Mouse (Mus musculus): ENCODE results near the gene Psme3. TPM values are rescaled to one million over a fixed set of nuclear protein-coding genes. Genes with fewer than 3 reads are reported as not detected.
"Not testable (repeated sequence)": the region's sequence is repeated elsewhere in the genome, so short reads cannot be mapped to it uniquely, and the experiment has no call there.

Psme3 gene
- polyA plus RNA-seq, 1 experiment, result 40.4 TPM

GRCm38 (mm10) chr11:101307744-101308143, 8.3 kb upstream of the Psme3 start:
- no peak for TF ChIP-seq POLR2A (IDR thresholded peaks at IDR 0.05; ENCODE audit: borderline replicate concordance, extremely low read depth, low read depth, low read length)
- no peak for TF ChIP-seq CTCF (IDR thresholded peaks at IDR 0.05; ENCODE audit: insufficient read depth, low read length)
- H3K4me3 ChIP-seq (replicated peaks; ENCODE audit: extremely low read depth, low read depth, low read length), result no peak overlapping the region
- H3K4me1 ChIP-seq (ENCODE audit: control insufficient read depth, insufficient read depth, low read length), result no peaks in the 10 kb centered on the region
- 23% methylated on average over 5 of the region's 5 CpGs for WGBS
- no peak for DNase-seq

DNA sequence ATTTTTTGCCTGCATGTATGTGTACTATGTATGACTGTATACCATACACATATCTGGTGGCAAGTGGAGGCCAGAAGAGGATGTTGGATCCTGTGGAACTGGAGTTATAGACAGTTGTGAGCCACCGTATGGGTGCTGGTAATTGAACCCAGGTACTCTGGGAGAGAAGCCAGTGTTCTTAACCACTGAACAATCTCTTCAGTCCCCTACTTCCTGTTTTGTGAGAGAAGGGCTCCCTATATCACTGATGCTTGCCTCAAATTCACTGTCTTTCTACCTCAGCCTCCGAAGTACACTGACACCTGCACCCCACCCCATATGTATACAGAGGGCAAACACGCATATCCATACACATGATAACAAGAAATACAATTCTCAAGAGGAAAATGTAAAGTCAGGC, 4.9 kb upstream of the Psme3 start:
- no peak for DNase-seq
- H3K4me3 ChIP-seq (replicated peaks; ENCODE audit: extremely low read depth, low read depth, low read length), result no peak overlapping the region
- H3K4me1 ChIP-seq (ENCODE audit: control insufficient read depth, insufficient read depth, low read length), result no peaks in the 10 kb centered on the region
- WGBS, result 81% methylated on average over 3 of the region's 3 CpGs
- TF ChIP-seq CTCF (IDR thresholded peaks at IDR 0.05; ENCODE audit: insufficient read depth, low read length), result no peak
- no peak for TF ChIP-seq POLR2A (IDR thresholded peaks at IDR 0.05; ENCODE audit: borderline replicate concordance, extremely low read depth, low read depth, low read length)

GRCm38 (mm10) chr11:101312150-101312549, 3.9 kb upstream of the Psme3 start:
- Histone ChIP-seq H3K4me1 (ENCODE audit: control insufficient read depth, insufficient read depth, low read length) (peaks cover 5% of the 10 kb centered on the region), H3K4me3 (replicated peaks; ENCODE audit: extremely low read depth, low read depth, low read length) (no peak overlapping the region)
- DNase-seq, result no peak
- 33% methylated on average over 3 of the region's 3 CpGs for WGBS
- TF ChIP-seq CTCF (IDR thresholded peaks at IDR 0.05; ENCODE audit: insufficient read depth, low read length) (no peak), POLR2A (IDR thresholded peaks at IDR 0.05; ENCODE audit: borderline replicate concordance, extremely low read depth, low read depth, low read length) (no peak)

DNA sequence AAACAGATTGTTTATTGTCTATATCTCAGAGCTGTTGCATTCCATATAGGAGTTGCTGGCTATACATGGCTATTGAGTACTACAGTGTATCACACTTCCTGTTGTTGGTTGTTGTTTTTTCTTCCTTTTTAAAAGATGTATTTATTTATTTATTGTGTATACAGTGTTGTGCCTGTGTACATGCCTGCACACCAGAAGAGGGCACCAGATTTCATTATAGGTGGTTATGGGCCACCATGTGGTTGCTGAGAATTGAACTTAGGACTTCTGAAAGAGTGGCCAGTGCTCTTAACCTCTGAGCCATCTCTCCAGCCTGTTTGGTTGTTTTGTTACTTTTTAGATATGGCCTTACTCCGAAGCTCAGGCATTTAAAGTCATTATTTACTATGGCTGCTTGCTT, 1.4 kb upstream of the Psme3 start:
- no peak for TF ChIP-seq POLR2A (IDR thresholded peaks at IDR 0.05; ENCODE audit: borderline replicate concordance, extremely low read depth, low read depth, low read length)
- no peak for TF ChIP-seq CTCF (IDR thresholded peaks at IDR 0.05; ENCODE audit: insufficient read depth, low read length)
- H3K4me3 ChIP-seq (replicated peaks; ENCODE audit: extremely low read depth, low read depth, low read length), result no peak overlapping the region
- peaks cover 5% of the 10 kb centered on the region for H3K4me1 ChIP-seq (ENCODE audit: control insufficient read depth, insufficient read depth, low read length)
- WGBS, result 86% methylated on average over 1 of the region's 1 CpGs
- DNase-seq, result no peak

- H3K4me3 ChIP-seq (replicated peaks; ENCODE audit: extremely low read depth, low read depth, low read length), result peak overlapping the region; percentile 88
- no peak for DNase-seq
- H3K4me1 ChIP-seq (ENCODE audit: control insufficient read depth, insufficient read depth, low read length), result peaks cover 5% of the 10 kb centered on the region
- WGBS, result 76% methylated on average over 8 of the region's 8 CpGs
- TF ChIP-seq POLR2A (IDR thresholded peaks at IDR 0.05; ENCODE audit: borderline replicate concordance, extremely low read depth, low read depth, low read length) (no peak), CTCF (IDR thresholded peaks at IDR 0.05; ENCODE audit: insufficient read depth, low read length) (no peak)
These were observed 847 bp upstream of the Psme3 start for GRCm38 (mm10) chr11:101315082-101315650.

- peaks cover 5% of the 10 kb centered on the region for H3K4me1 ChIP-seq (ENCODE audit: control insufficient read depth, insufficient read depth, low read length)
- TF ChIP-seq CTCF (IDR thresholded peaks at IDR 0.05; ENCODE audit: insufficient read depth, low read length), result no peak
- no peak for TF ChIP-seq POLR2A (IDR thresholded peaks at IDR 0.05; ENCODE audit: borderline replicate concordance, extremely low read depth, low read depth, low read length)
- WGBS, result under 1% methylated on average over 17 of the region's 17 CpGs
- H3K4me3 ChIP-seq (replicated peaks; ENCODE audit: extremely low read depth, low read depth, low read length), result peak overlapping the region; percentile 88
- DNase-seq, result no peak
These were observed 496 bp downstream of the Psme3 start for GRCm38 (mm10) chr11:101316501-101316917.

GRCm38 (mm10) chr11:101323609-101324008, 7.6 kb downstream of the Psme3 start:
- no peak overlapping the region for H3K4me3 ChIP-seq (replicated peaks; ENCODE audit: extremely low read depth, low read depth, low read length)
- peak; percentile 54 for DNase-seq
- WGBS, result 5% methylated on average over 4 of the region's 4 CpGs
- TF ChIP-seq POLR2A (IDR thresholded peaks at IDR 0.05; ENCODE audit: borderline replicate concordance, extremely low read depth, low read depth, low read length), result no peak
- TF ChIP-seq CTCF (IDR thresholded peaks at IDR 0.05; ENCODE audit: insufficient read depth, low read length), result peak; percentile 96
- H3K4me1 ChIP-seq (ENCODE audit: control insufficient read depth, insufficient read depth, low read length), result no peaks in the 10 kb centered on the region

- TF ChIP-seq CTCF (IDR thresholded peaks at IDR 0.05; ENCODE audit: insufficient read depth, low read length) (no peak), POLR2A (IDR thresholded peaks at IDR 0.05; ENCODE audit: borderline replicate concordance, extremely low read depth, low read depth, low read length) (no peak)
- DNase-seq, result no peak
- 76% methylated on average over 5 of the region's 5 CpGs for WGBS
- Histone ChIP-seq H3K4me1 (ENCODE audit: control insufficient read depth, insufficient read depth, low read length) (no peaks in the 10 kb centered on the region), H3K4me3 (replicated peaks; ENCODE audit: extremely low read depth, low read depth, low read length) (no peak within 1 kb of the TSS)
These were observed 8.8 kb downstream of the Psme3 start, which contains the start of gene Aoc2 for GRCm38 (mm10) chr11:101324763-101325162. TSS of gene Aoc2 (plus strand) at chr11:101325063.

DNA sequence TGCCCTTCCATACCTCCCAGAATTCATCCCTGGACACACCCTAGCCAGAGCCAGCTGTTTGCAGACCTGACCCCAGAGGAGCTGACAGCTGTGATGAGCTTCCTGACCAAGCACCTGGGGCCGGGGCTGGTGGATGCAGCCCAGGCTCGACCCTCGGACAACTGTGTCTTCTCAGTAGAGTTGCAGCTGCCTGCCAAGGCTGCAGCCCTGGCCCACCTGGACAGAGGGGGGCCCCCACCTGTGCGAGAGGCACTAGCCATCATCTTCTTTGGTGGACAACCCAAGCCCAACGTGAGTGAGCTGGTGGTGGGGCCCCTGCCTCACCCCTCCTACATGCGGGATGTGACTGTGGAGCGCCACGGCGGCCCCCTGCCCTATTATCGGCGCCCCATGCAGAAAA, 9.2 kb downstream of the Psme3 start:
- H3K4me1 ChIP-seq (ENCODE audit: control insufficient read depth, insufficient read depth, low read length); H3K4me3 ChIP-seq (replicated peaks; ENCODE audit: extremely low read depth, low read depth, low read length); DNase-seq: not testable (repeated sequence)
- 87% methylated on average over 11 of the region's 11 CpGs for WGBS

DNA sequence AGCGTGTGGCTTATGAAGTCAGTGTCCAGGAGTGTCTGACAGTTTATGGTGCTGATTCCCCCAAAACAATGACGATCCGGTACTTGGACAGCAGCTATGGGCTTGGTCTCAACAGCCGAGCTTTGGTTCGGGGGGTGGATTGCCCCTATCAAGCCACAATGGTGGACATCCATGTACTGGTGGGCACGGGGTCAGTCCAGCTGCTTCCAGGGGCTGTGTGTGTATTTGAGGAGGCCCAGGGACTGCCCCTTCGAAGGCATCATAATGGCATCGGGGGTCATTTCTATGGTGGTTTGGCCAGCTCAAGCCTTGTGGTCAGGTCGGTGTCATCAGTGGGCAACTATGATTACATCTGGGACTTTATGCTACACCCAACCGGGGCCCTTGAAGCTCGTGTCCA, 10.1 kb downstream of the Psme3 start:
- WGBS, result 87% methylated on average over 11 of the region's 11 CpGs
- TF ChIP-seq CTCF (IDR thresholded peaks at IDR 0.05; ENCODE audit: insufficient read depth, low read length), result no peak
- no peaks in the 10 kb centered on the region for H3K4me1 ChIP-seq (ENCODE audit: control insufficient read depth, insufficient read depth, low read length)
- no peak overlapping the region for H3K4me3 ChIP-seq (replicated peaks; ENCODE audit: extremely low read depth, low read depth, low read length)
- no peak for DNase-seq

All from lung, adult 2 months (tissue).